Mouse (Mus musculus) naive thymus-derived CD4-positive, alpha-beta T cell, adult 2 months (primary cell): Measurements from ENCODE around the gene Cdan1.

ENCODE experiments used
- DNase-seq: peaks from one replicate; pipeline ENCODE4 v3.0.0-alpha.2; 2011; ENCODE audit warnings: low read depth

The Cdan1 gene

GRCm38 (mm10) chr2:120849449-120850423 lies at the start of gene Cdan1:
TSS of gene Cdan1 (minus strand) at chr2:120850128.
- peak; percentile 21 for DNase-seq

DNA sequence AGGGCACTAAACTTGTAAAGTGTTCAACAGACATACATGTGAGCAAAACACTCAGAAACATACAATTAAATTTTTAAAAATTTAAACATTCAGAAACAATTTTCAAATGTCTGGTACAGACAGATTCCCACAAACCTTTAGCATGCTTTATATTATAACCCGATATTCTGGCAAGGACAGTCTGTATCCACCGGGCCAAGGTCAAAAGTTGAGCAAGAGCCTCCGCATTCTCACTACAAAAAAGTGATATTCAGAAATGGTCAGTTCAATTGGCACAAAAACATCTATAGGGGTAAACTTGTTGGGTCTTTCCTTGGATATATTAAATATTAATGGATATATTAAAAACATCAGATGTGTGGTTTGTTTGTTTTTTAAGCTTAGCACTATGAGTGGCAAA lies 46.4 kb upstream of the Cdan1 start:
- no peak for DNase-seq

GRCm38 (mm10) chr2:120887601-120888000 lies 37.7 kb upstream of the Cdan1 start:
- peak; percentile 49 for DNase-seq

DNA sequence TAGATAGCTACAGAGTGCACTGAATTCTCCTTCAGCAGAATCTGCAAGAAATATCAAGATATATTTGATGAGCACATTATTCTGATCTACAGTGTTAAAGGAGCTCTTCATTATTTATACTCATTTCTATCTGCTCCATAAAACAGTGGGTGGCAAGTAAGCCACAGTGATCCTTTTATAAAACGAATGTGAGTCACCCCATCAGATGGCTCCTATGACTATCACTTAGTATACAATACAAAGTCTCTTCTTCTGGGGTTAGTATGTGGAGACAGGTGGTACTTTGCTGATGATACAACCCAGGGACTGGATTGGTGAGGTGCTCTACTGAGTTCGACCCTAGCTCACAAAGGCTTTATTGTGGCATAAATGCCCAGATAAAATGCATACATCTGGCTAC lies 23.3 kb upstream of the Cdan1 start:
- DNase-seq, result no peak

- DNase-seq, result no peak
Observed at GRCm38 (mm10) chr2:120871447-120872336, 21.8 kb upstream of the Cdan1 start.

DNA sequence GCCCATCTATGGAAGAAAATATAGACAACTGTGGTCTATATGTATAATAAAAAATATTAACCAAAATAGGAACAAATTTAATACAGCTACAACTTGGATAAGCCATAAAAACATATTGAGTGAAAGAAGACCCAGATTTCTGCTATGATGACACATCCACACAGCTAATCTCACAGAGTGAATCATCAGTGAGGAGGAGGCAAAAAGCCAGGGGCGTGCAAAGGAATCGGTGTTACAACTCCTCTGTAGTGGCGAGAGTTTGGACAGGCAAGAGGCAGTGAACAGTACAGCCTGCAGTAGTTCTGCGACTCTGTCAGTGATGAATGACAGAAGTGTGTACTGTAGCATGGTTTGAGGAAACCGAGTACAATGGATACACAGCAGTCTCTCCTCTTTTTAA lies 17.4 kb upstream of the Cdan1 start:
- no peak for DNase-seq

DNA sequence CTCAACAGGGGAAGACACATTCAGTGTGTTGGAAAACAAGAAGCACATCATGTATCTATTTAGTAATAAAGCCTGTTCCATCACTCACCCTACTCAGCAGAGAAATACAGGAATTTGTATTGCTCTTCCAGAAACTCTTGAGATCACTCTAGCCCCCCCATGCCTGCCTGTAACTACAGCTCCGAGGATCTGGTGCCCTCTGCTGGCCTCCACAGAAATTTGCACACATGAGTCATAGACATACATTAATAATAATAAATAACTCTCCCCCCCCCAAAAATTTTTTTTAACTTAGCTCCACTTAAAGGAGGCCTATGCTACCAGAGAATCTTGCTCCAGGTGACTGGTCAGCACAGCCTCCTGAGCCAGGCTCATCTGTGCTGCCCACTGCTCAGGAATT lies 16.6 kb upstream of the Cdan1 start:
- DNase-seq, result peak; percentile 62

GRCm38 (mm10) chr2:120863389-120863788 lies 13.5 kb upstream of the Cdan1 start:
- DNase-seq, result no peak

GRCm38 (mm10) chr2:120860699-120861098 lies 10.8 kb upstream of the Cdan1 start:
- DNase-seq, result no peak

- DNase-seq, result no peak
Observed at GRCm38 (mm10) chr2:120858131-120858530, 8.2 kb upstream of the Cdan1 start.

DNA sequence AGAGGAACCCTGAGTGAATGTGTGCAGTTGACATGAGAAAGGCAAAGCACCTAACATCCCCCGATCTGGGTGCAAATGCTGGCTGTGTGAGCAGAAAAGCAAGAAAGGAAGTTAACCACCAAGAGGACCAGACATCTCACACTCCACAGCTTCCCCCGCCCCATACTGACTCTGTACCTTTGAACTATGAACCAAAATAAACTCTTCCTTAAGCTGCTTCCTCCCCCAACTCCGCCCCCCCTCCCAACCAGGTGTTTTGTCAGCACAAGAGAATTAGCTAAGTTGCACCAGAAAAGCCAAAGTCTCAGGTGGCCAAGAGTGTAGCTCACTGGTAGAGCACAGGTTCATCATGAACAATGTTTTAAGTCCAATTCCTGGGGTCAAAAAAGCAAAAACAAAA lies 3.2 kb upstream of the Cdan1 start:
- DNase-seq, result peak; percentile 24

DNA sequence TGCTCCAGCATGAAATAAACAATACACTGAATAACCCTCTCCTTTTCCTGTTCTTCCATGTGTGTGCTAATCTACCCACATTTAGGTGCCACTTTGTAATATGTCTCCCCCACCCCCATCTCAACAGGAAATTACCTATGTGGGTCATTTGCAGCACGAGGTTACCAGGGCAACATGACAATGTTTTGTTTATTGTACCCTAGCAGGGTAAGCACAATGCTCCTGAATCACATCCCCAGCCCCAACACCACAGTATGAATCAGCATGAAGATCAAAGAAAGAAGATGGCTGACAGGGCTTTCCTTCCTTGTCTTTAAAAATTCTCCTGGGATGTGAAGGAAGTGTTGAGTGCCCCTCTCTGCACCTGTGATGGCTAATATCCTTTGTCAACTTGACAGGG lies 2.7 kb upstream of the Cdan1 start:
- peak; percentile 57 for DNase-seq

DNA sequence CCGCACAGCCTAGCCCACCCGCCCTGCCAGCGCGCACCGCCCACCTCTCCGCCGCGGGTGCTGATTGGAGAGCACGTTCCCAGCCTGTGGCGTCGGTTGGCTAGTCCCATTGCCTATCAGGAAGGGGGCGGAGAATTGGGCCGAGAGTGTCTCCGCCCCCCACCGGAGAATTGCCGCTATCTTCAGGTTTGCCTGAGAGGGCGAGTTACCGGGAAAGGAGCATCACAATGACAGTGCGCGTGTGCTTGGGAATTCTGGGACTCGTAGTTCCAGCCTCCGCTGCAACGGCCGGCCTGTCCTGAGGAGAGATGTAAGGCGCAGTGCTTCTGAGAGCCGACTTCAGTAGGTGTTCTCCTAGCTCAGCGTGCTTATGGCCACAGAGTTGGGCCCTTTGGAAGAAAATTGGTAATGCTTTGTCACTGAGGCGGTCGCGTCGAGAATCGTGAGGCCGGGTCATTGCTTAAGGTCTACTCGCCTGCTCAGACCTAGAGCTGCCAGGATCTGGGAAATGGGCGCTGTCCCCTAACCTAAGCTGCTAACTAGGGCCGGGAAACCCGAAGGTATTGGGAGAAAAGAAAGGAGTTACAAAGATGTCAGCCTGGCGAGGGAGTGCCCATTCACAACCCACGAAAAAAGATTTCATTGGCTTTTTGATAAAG lies 625 bp upstream of the Cdan1 start, which contains the start of gene Ttbk2:
Ttbk2 (minus strand) TSS at position 181 of the 659 bp plus-strand sequence.
- peak; percentile 95 for DNase-seq

GRCm38 (mm10) chr2:120845280-120845679 lies 4.6 kb downstream of the Cdan1 start:
- no peak for DNase-seq

- DNase-seq, result no peak
Observed at GRCm38 (mm10) chr2:120843990-120844389, 5.9 kb downstream of the Cdan1 start.

DNA sequence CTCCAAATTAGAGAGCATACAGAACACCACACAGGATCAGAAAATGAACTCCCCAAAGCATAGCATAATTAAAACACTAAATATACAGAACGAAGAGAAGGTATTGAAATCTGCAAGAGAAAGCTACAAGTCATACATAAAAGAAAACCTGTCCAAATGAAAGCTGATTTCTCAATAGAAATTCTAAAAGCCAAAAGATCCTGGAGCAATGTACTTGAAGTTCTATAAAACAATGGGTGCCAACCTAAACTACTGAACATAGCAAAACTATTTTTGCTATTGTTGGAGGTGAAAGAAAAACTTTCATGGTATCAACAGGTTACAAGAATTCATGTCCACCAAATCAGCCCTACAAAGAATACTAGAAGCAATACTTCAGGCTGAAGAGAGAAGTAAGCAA lies 8.7 kb downstream of the Cdan1 start:
- DNase-seq, result no peak

DNA sequence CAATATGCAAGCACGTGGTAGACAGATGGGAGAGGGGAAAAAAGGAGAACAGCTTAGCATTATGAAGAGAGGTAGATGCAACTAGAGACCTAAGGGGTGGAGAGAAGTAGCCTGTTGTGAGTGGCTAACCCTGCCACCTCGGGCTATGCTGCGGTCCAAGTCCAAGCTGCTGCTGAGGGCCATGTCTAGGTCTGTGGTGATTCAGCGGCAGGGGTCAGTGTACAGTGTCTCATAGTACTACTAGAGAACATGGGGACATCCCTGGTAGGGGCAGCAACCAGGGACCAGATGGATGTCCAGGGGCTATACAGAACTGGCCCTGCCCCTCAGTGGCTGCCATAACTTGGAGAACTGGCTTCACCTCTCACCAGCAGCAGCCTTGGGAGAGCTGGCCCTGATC lies 14.8 kb downstream of the Cdan1 start:
- DNase-seq, result no peak

- no peak for DNase-seq
Observed at GRCm38 (mm10) chr2:120826936-120827638, 22.8 kb downstream of the Cdan1 start.

DNA sequence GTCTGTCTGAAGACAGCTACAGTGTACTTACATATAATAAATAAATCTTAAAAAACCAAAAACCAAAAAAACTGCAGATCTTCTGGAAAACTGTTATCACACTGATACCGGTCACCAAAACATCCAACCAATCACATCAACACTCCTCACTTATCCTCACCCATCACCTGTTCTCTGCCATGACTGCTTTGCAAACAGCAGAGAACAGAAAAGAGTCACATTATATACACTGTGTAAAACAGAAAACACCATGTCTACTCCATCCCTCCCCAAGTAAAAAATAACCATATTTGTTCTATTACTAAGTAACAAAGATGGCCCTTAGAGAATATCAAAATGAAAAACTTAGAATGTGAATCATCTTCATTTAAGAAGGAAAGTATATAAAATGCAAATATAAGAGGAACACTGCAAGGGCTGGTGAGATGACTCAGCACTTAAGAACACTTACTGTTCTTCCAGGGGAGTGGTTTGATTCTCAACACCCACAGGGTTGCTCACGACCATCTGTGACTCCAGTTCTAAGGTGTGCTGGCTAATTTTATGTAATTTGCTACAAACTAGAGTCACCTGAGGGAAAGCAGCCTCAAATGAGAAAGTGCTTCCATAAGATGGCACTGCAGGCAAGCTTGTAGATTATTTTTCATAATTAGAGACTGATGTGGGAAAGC lies 79.5 kb downstream of the Cdan1 start:
- DNase-seq, result no peak

GRCm38 (mm10) chr2:120761922-120762321 lies 88.0 kb downstream of the Cdan1 start:
- no peak for DNase-seq

DNA sequence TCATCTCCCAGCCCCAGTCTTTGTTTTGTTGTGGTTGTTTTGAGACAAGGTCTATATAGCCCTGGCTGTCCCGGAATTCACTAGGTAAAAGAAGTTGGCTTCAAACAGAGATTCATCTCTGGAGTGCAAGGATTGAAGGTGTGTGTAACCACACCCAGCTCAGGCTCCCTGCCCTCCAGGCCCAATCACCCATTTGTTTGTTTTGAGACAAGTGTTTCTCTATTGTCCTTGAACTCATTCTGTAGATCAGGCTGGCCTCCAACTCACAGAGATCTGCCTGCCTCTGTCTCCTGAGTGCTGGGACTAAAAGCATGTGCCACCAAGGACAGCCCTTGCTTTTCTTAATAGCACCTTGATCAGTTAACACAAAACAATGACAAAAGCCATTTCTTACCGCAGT lies 101.9 kb downstream of the Cdan1 start:
- no peak for DNase-seq
